Mouse (Mus musculus) testis, adult 2 months (tissue): ENCODE measurements around the gene Casz1.

Experiments used
- CTCF ChIP-seq: fragments of 200-500 bp; IDR thresholded peaks from 2 replicates; pipeline ENCODE4 v1.5.1; 2012; ENCODE audit warnings: low read depth, mild to moderate bottlenecking, inconsistent platforms, low read length, moderate library complexity; ENCODE audit not compliant: control insufficient read depth, insufficient read depth, insufficient replicate concordance
- POLR2A ChIP-seq: fragments of 200-500 bp; IDR thresholded peaks from 2 replicates; pipeline ENCODE4 v1.6.1; 2012; ENCODE audit warnings: low read depth, mild to moderate bottlenecking, inconsistent platforms, low read length, moderate library complexity; ENCODE audit not compliant: control insufficient read depth

- TF ChIP-seq CTCF (no peak), POLR2A (no peak)
Measured at GRCm38 (mm10) chr4:148900295-148901211, 96.3 kb downstream of the Casz1 start.
